Mouse (Mus musculus) heart, embryonic 13.5 days (tissue): ENCODE data around the gene Nupr1. TPM values are rescaled to one million over a fixed set of nuclear protein-coding genes. Genes with fewer than 3 reads are reported as not detected.

ENCODE experiments used
- ATAC-seq: fragments of 200-750 bp; cut with Nextera tagmentation; 2 replicates; pipeline ENCODE4 v1.8.0; 2017; ENCODE audit warnings: moderate TSS enrichment; ENCODE audit not compliant: insufficient number of reproducible peaks, low FRiP score, low TSS enrichment; ENCODE audit errors: extremely low read depth
- H3K27ac ChIP-seq: fragments of 300-500 bp; sonication (generic); replicated peaks from 2 replicates; pipeline ENCODE4 v1.5.1; 2015; ENCODE audit warnings: moderate library complexity, mild to moderate bottlenecking, inconsistent platforms
- H3K27me3 ChIP-seq: fragments of 300-500 bp; sonication (generic); replicated peaks from 2 replicates; pipeline ENCODE4 v1.6.1; 2015; ENCODE audit warnings: mild to moderate bottlenecking, inconsistent platforms
- H3K36me3 ChIP-seq: fragments of 300-500 bp; sonication (generic); 2 replicates; pipeline ENCODE4 v1.6.1; 2015; ENCODE audit warnings: mild to moderate bottlenecking, inconsistent platforms
- H3K4me1 ChIP-seq: fragments of 300-500 bp; sonication (generic); 2 replicates; pipeline ENCODE4 v1.6.1; 2015; ENCODE audit warnings: inconsistent platforms
- H3K4me2 ChIP-seq: fragments of 300-500 bp; sonication (generic); 2 replicates; pipeline ENCODE4 v1.6.1; 2015; ENCODE audit warnings: inconsistent platforms, mild to moderate bottlenecking, moderate library complexity
- H3K4me3 ChIP-seq: fragments of 300-500 bp; sonication (generic); 2 replicates; pipeline ENCODE4 v1.5.1; 2015; ENCODE audit warnings: moderate library complexity, mild to moderate bottlenecking, inconsistent platforms
- H3K9ac ChIP-seq: fragments of 300-500 bp; sonication (generic); 2 replicates; pipeline ENCODE4 v1.6.1; 2015; ENCODE audit warnings: inconsistent platforms, mild to moderate bottlenecking, moderate library complexity
- H3K9me3 ChIP-seq: fragments of 300-500 bp; sonication (generic); 2 replicates; pipeline ENCODE4 v1.6.1; 2016; ENCODE audit warnings: inconsistent platforms
- WGBS: fragments of 180-500 bp; shearing (Covaris S2); methylation state at CpG from one replicate; pipeline ENCODE4 v1.1.7; 2015; ENCODE audit warnings: mixed read lengths; 5-methylcytosine and 5-hydroxymethylcytosine counted together
- polyA plus RNA-seq: library from polyadenylated mRNA; unstranded; fragments of >200 nt; fragmentation: Nextera tagmentation; extraction: Ambion mirVana; gene quantifications from 2 replicates; pipeline ENCODE4 v1.2.1, GENCODE M21; 2015

Gene Nupr1
- 6.2 and 9.3 TPM in 2 replicates for polyA plus RNA-seq

DNA sequence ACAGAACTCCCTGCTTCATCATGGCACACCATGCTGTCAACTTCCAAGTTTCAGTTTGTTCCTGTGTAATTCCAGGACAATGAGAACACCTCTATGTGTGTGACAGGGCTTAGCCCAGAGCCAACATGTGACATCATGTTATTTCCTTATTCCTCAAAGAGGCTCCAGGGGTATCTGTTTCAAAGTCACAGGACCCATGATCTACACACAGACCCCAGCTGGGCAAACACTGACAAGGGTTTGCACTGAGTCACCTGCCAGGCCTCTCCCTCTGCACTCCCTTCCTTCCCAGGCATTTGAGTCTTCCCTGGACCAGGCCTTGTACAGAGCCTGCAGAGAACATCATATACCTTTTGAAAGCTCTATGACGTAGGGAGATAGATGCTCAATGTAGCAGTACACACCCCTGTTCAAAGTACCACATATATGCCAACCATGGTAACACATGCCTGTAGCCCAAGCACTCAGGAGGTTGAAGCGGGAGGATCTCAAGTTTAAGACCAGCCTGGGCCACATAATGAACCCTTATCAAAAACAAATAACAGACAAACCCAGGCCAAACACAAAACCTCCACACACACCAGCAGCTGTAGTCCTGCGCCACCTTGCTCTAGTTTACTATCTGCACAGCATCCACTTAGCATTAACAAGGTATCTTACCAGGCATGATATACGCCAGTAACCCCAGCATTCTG lies at the start of gene Nupr1:
Gene Nupr1, minus strand, starts transcription at position 38 of the 695 bp plus-strand sequence.
- H3K36me3 ChIP-seq = no peaks in the 10 kb centered on the region
- 0 out of 2 replicates have a peak, but pooled peaks have one; percentile 42 for ATAC-seq
- H3K9me3 ChIP-seq = no peaks in the 10 kb centered on the region
- H3K27ac ChIP-seq = no peak within 1 kb of the TSS
- WGBS = 86% methylated on average over 4 of the region's 4 CpGs
- no peak within 1 kb of the TSS for H3K4me3 ChIP-seq
- H3K4me2 ChIP-seq = no peak within 1 kb of the TSS
- peaks cover 11% of the 10 kb centered on the region for H3K4me1 ChIP-seq
- H3K27me3 ChIP-seq = peaks cover 15% of the 10 kb centered on the region; the same call in 1 of the 2 replicates
- no peak within 1 kb of the TSS for H3K9ac ChIP-seq

DNA sequence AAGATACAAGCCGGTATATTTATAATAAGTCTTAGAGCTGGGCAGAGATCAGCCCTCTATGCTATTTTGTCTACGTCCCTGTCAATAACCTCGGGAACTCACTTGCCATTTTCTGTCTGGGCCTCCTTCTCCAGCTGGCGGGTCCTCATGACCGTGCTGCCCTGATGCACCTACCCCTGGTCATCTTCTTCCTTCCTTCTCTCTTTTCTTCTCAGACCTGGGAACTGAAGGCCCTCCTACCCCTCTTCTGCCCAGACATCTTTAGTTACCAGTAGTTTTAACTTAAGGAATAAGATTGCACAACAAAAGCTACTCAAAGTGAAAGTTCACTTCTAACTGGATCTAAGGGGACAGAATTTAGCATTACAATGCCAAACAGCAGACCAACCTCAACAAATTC lies 49.0 kb upstream of the Nupr1 start:
- H3K27me3 ChIP-seq = no peaks in the 10 kb centered on the region
- peaks cover 21% of the 10 kb centered on the region for H3K4me1 ChIP-seq

DNA sequence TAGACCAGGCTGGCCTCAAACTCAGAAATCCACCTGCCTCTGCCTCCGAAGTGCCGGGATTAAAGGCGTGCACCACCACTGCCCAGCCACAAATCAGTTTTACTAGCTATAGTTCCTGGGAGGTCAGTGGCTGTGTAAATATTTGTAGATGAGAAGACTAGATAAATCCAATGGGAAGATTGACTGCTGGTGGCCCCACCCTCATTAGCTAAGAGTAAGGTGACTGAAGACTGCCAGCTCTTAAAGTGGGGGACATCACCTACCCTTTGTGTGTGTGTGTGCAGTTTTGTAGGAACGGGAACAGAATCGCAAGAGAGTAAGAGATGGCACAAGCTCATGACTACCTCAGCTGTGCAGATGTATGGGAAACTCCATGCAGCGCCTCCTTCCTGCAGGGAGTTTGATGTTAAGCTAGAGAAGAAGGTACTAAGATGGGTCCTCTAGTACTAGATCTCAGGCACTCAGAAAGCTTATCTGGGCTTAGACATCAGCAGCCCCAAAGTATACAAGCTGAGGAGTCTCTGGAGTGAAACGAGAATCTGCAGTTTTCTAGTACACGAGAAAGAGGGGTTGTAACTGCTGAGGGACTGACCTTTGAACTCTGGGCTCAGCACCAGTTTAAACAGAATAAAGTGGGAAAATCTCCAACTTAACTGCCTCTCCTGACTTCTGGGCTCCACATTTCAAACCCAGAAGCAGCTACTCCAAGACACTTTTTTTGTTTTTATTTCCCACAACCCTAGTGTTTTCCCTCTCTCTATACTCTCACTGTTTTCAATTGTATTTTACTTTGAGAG lies 48.1 kb upstream of the Nupr1 start:
- Histone ChIP-seq H3K27ac (no peak overlapping the region), H3K4me3 (no peak overlapping the region), H3K27me3 (no peaks in the 10 kb centered on the region), H3K4me2 (no peak overlapping the region), H3K36me3 (peaks cover 23% of the 10 kb centered on the region), H3K9ac (no peak overlapping the region), H3K4me1 (peaks cover 21% of the 10 kb centered on the region), H3K9me3 (no peaks in the 10 kb centered on the region)
- no peak for ATAC-seq
- WGBS = 82% methylated on average over 8 of the region's 8 CpGs

More for the DNA sequence above, 49.0 kb upstream of the Nupr1 start:
- WGBS = 84% methylated on average over 5 of the region's 5 CpGs
- H3K4me2 ChIP-seq = no peak overlapping the region
- peaks cover 15% of the 10 kb centered on the region for H3K36me3 ChIP-seq
- no peaks in the 10 kb centered on the region for H3K9me3 ChIP-seq
- no peak overlapping the region for H3K9ac ChIP-seq
- no peak for ATAC-seq
- H3K27ac ChIP-seq = no peak overlapping the region
- H3K4me3 ChIP-seq = no peak overlapping the region

DNA sequence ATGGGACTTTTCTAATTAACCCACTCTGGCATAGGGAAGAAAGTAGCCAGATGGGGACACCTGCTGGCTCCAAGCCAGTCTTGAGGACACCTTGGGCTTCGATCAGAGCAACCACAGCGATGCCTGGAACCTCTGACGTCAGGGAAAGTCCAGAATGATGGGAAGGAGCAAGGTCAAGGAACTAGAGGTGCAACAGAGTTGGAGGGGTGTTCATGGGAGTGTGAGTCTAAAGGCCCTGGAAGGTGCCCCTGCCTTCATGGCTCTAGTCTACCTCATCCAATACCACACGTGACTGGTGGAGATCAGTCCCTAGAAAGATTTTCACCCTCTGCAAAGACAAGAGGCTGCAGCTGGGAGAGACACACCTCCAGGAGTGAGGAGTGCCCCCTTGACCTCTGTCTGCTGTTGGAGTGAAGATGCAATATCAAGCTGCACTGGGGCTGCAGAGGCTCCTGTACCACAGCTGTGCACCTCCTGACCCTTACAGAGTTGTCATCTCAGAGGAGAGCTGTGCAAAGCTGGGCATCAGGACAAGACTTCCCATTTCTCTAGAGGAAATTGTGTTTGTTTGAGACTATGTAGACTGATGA lies 46.1 kb upstream of the Nupr1 start:
- H3K4me3 ChIP-seq = no peak overlapping the region
- no peak for ATAC-seq
- H3K9ac ChIP-seq = no peak overlapping the region
- H3K36me3 ChIP-seq = peaks cover 41% of the 10 kb centered on the region
- peak overlapping the region; percentile 73; the same call in 1 of the 2 replicates for H3K27ac ChIP-seq
- no peaks in the 10 kb centered on the region for H3K27me3 ChIP-seq
- H3K4me1 ChIP-seq = peaks cover 21% of the 10 kb centered on the region
- H3K4me2 ChIP-seq = no peak overlapping the region
- WGBS = 63% methylated on average over 4 of the region's 4 CpGs
- H3K9me3 ChIP-seq = no peaks in the 10 kb centered on the region

DNA sequence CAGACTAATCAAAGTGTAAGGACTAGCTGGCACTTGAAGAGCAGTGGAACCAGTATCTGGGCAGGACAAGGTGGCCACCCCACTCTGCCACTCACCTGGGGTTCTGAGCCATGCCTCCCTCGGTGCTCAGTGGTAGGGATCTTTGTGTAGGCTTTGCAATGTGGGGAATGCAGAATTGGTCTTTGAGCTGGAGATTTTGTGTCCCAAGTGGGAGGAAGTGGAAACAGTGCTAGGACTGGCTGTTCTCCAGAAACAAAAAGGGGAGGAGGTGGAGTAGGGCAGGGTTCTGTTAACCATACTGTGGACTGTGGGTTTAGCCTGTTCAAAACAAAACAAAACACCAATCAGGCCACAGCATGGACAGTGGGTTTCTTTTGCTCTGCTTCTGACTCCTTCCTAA lies 45.5 kb upstream of the Nupr1 start, which contains the start of gene Sult1a1:
Gene Sult1a1, minus strand, starts transcription at position 226 of the 400 bp plus-strand sequence.
- 38% methylated on average over 1 of the region's 1 CpGs for WGBS
- no peak for ATAC-seq
- Histone ChIP-seq H3K9me3 (no peaks in the 10 kb centered on the region), H3K36me3 (peaks cover 45% of the 10 kb centered on the region), H3K4me3 (peak within 1 kb of the TSS; percentile 11; the same call in 1 of the 2 replicates), H3K27me3 (no peaks in the 10 kb centered on the region), H3K4me2 (peak within 1 kb of the TSS; percentile 41), H3K9ac (0 out of 2 replicates have a peak within 1 kb of the TSS, but pooled peaks have one; percentile 24), H3K4me1 (peaks cover 21% of the 10 kb centered on the region), H3K27ac (peak within 1 kb of the TSS; percentile 73)

DNA sequence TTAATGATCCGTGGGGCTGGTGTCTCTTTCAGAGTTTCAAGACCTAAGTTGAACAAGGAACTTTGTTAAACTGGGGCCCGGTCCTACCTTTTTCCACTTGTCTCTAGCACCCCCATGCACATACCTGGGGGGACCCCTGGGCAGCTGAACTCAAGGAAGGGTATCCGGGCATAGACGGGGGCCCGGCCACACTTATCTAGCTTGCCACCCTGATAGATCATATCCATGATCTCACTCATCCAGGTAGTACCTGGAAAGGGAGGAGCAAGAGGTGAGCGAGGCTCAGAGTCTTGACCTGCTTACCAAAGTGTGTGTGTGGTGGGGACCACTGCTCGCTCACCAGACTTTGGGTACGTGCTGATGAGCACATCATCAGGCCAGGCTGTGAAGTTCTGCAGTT lies 44.4 kb upstream of the Nupr1 start:
- Histone ChIP-seq H3K4me2 (no peak overlapping the region), H3K27me3 (no peaks in the 10 kb centered on the region), H3K9ac (no peak overlapping the region), H3K9me3 (no peaks in the 10 kb centered on the region), H3K36me3 (peaks cover 48% of the 10 kb centered on the region), H3K4me1 (peaks cover 21% of the 10 kb centered on the region), H3K27ac (no peak overlapping the region; the same call in 1 of the 2 replicates), H3K4me3 (no peak overlapping the region)
- 87% methylated on average over 8 of the region's 8 CpGs for WGBS
- ATAC-seq = no peak

DNA sequence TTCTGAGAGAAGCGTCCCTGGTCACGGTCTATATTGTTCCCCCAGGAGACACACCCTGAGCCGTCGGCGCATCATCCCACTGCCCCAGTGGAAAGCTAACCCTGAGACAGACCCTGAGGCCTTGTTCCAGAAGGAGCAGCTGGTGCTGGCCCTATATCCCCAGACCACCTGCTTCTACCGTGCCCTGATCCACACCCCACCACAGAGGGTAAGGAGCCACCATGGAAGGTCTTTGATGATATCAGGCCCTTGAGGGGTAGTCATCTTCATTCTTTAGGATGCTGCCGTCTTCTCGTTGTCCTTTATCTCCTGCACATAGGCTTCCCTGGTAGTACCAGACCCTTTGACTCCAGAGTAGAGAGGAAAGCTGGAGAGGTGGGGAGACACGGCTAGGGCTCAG lies 41.5 kb upstream of the Nupr1 start:
- Histone ChIP-seq H3K4me3 (no peak overlapping the region), H3K9me3 (no peaks in the 10 kb centered on the region), H3K27ac (no peak overlapping the region), H3K36me3 (peaks cover 49% of the 10 kb centered on the region), H3K9ac (no peak overlapping the region), H3K4me1 (peaks cover 21% of the 10 kb centered on the region), H3K27me3 (no peaks in the 10 kb centered on the region), H3K4me2 (no peak overlapping the region)
- WGBS = 91% methylated on average over 9 of the region's 9 CpGs
- no peak for ATAC-seq

DNA sequence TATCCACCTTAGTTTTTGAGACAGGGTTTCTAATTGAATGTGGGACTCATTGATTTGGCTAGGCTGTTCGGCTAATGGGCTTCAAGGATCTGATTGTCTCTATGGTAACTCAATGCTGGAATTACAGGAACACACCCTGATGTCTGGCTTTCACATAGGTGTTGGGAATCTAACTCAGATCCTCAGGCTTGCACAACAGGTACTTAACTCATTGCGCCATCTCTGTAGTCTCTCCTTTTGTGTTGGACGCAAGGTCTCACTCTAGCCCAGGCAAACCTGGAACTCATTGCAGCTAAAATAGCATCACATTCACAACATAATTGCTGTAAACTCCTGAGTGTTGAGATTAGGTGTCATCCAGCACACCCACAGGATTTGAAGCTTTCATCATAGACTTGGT lies 39.5 kb upstream of the Nupr1 start:
- Histone ChIP-seq H3K27me3 (no peaks in the 10 kb centered on the region), H3K4me3 (no peak overlapping the region), H3K9me3 (no peaks in the 10 kb centered on the region), H3K27ac (no peak overlapping the region), H3K4me1 (peaks cover 3% of the 10 kb centered on the region; the same call in 1 of the 2 replicates), H3K9ac (no peak overlapping the region), H3K4me2 (no peak overlapping the region), H3K36me3 (peaks cover 63% of the 10 kb centered on the region)
- WGBS = 70% methylated on average over 3 of the region's 3 CpGs
- no peak for ATAC-seq

DNA sequence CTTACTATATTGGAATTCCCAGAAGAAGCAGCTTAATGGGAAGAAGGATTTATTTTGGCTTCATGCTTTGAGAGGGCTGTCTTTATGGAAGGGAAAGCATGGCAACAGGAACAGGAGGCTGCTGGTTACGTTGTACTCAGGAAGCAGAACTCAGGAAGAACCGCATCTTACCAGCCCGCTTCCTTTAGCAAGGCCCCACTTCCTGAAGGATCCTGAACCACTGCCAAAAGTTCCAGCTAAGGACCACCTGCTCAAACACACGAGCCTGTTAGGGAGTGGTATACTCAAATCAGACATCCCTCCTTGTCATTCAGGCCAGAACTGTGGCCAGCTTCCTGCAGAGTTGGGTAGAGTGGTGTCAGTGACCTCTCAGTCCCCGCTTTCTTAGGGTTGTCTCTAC lies 37.8 kb upstream of the Nupr1 start:
- 66% methylated on average over 5 of the region's 5 CpGs for WGBS
- no peak overlapping the region for H3K4me2 ChIP-seq
- no peaks in the 10 kb centered on the region for H3K27me3 ChIP-seq
- 0 out of 2 replicates have a peak overlapping the region, but pooled peaks have one; percentile 20 for H3K9ac ChIP-seq
- H3K27ac ChIP-seq = peak overlapping the region; percentile 73
- no peaks in the 10 kb centered on the region for H3K9me3 ChIP-seq
- H3K4me3 ChIP-seq = no peak overlapping the region
- H3K4me1 ChIP-seq = no peaks in the 10 kb centered on the region
- no peak for ATAC-seq
- H3K36me3 ChIP-seq = peaks cover 63% of the 10 kb centered on the region

DNA sequence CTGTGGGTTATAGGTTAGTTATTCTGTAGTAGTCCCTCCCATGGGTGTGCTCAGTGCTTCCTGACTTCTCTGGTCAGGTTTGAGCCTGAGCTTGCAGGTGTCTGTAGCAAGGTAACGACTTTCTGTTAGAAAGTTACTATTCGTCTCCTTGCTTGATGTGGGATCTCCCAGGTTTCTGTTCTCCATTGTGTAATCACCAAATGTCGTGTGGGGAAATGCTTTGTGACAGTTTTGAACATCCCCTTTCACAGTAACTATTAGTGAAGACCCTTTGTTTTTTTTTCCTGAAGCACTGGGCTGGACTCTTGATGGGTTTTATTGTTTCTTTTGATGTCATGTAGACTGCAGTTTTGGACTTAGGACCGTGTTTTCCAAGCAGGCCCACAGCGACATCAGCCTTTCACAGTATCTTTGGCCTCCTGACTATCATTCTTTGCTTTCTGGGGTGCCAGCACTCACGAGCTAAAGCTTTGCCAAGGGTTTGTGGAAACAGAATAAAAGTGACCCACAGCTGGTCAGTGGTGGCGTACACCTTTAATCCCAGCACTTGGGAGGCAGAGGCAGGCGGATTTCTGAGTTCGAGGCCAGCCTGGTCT lies 36.9 kb upstream of the Nupr1 start:
- Histone ChIP-seq H3K36me3 (peaks cover 56% of the 10 kb centered on the region), H3K4me2 (no peak overlapping the region), H3K27me3 (no peaks in the 10 kb centered on the region), H3K4me1 (no peaks in the 10 kb centered on the region), H3K9ac (no peak overlapping the region), H3K9me3 (no peaks in the 10 kb centered on the region), H3K27ac (peak overlapping the region; percentile 73), H3K4me3 (no peak overlapping the region)
- WGBS = 83% methylated on average over 9 of the region's 9 CpGs
- no peak for ATAC-seq

DNA sequence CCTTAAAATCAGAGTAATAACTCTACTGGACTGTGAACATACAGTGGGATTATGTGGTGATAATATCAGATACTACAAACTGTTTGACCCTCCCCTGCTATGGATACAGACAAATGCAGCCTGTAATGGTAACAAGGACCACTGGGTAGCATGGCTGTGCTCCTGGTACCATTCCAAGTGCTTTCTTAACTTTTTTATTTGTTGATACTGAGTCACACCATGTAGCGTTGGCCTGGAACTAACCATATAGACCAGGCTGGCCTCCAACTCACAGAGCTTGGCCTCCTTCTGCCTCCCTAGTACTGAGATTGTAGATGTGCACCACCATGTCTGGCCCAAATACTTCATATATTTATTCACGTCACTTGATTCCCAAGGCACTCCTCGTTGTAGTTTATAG lies 34.6 kb upstream of the Nupr1 start:
- no peak overlapping the region for H3K9ac ChIP-seq
- no peak for ATAC-seq
- no peaks in the 10 kb centered on the region for H3K9me3 ChIP-seq
- no peak overlapping the region for H3K27ac ChIP-seq
- H3K36me3 ChIP-seq = peaks cover 42% of the 10 kb centered on the region
- 93% methylated on average over 3 of the region's 3 CpGs for WGBS
- H3K4me1 ChIP-seq = no peaks in the 10 kb centered on the region
- no peak overlapping the region for H3K4me3 ChIP-seq
- no peaks in the 10 kb centered on the region for H3K27me3 ChIP-seq
- H3K4me2 ChIP-seq = no peak overlapping the region
